11 mouse cellular contexts compared by ENCODE assay signal in the genomic region with DNA sequence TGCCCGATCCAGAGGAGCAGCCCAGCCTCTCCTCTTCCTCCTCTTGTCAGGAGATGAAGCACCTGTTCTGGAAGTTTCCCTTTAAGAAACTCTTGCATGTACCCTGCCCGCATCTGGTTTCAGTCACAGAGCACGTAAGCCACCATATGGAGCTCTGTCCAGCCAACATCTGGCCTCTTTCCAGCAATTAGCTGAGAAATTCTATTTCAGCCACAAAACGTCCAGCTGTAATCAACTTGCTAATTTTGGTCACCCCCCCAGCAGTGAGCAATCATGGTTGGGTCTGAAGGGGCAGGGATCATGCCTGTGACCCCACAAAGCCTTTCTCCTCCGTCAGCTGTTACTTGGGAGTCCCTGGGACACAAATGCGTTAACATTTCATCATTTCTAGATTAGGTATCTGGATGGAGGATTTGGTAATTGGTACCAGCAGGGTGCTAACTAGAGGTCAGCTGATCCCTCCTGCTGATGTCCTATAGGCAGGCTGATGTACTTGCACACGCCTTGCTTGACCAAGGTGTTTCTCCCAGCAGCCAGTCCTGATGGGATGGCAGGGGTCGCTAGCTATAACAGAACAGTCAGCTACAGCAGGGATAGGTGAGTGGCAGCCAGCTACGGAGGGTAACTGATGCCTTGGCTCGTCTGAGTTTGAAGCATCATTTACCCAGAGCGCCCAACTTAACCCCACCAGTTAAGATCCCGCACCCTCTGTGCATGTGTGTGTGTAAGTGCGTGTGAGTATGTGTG.
A peak's percentile ranks its signal among the peaks of the same experiment; 100 is the strongest.
DNase-seq lines count a peak whose midpoint lies in the region; ATAC-seq and TF ChIP-seq lines count a peak whose summit lies in the region.
"Had no signal": no experiment of that assay in that cellular context is flagged by ENCODE, and none has a peak within 500 bp of the region (broad histone marks: within the 10 kb centered on the region; RNA-seq: fewer than 3 reads in every experiment).

No protein-coding gene starts in this region.

- no peak for TF ChIP-seq CTCF in brain, embryonic 14.5 days (IDR thresholded peaks at IDR 0.05; ENCODE audit: borderline replicate concordance, extremely low read depth, insufficient read depth, insufficient read length)

- peaks cover 5% of the 10 kb centered on the region; the same call in 1 of the 2 replicates for H3K9me3 ChIP-seq in kidney, embryonic 15.5 days (replicated peaks)
- no peaks in the 10 kb centered on the region for H3K9me3 ChIP-seq in lung, embryonic 15.5 days
- H3K9me3 ChIP-seq: heart, embryonic 15.5 days had no signal

- H3K4me1 ChIP-seq in kidney, embryonic 15.5 days = peaks cover 12% of the 10 kb centered on the region; the same call in 1 of the 2 replicates
- H3K4me1 ChIP-seq in lung, embryonic 15.5 days = no peaks in the 10 kb centered on the region

- no peak for TF ChIP-seq POLR2A in brain, embryonic 14.5 days (IDR thresholded peaks at IDR 0.05; ENCODE audit: borderline replicate concordance, extremely low read depth, insufficient read depth, insufficient read length, poor library complexity, severe bottlenecking)

- DNase-seq in kidney, adult 9 months = no peak
- DNase-seq in brain, embryonic 14.5 days (ENCODE audit: low read depth) = peak; percentile 52
- peak; percentile 67 for DNase-seq in embryo, embryonic 11 days
- DNase-seq in yolk sac, embryonic 10.5 days (ENCODE audit: low spot score) = no peak
- no peak for DNase-seq in left cerebral cortex, postnatal 36 days (ENCODE audit: low spot score in 2 of 2)
- DNase-seq: cerebellum, postnatal 14 days; gastrocnemius, postnatal 10 days; thymus, postnatal 4 days had no signal

- H3K27ac ChIP-seq in kidney, embryonic 15.5 days = no peak overlapping the region
- no peak overlapping the region for H3K27ac ChIP-seq in lung, embryonic 15.5 days
- H3K27ac ChIP-seq: heart, embryonic 15.5 days had no signal

- H3K9ac ChIP-seq in kidney, embryonic 15.5 days = no peak overlapping the region
- no peak overlapping the region for H3K9ac ChIP-seq in lung, embryonic 15.5 days
- H3K9ac ChIP-seq: heart, embryonic 15.5 days had no signal

- H3K36me3 ChIP-seq in kidney, embryonic 15.5 days = no peaks in the 10 kb centered on the region
- H3K36me3 ChIP-seq in lung, embryonic 15.5 days = no peaks in the 10 kb centered on the region
- H3K36me3 ChIP-seq: heart, embryonic 15.5 days had no signal

- H3K4me3 ChIP-seq in kidney, embryonic 15.5 days (replicated peaks) = no peak overlapping the region
- H3K4me3 ChIP-seq in lung, embryonic 15.5 days = no peak overlapping the region
- H3K4me3 ChIP-seq: heart, embryonic 15.5 days had no signal

- 0 out of 2 replicates have a peak, but pooled peaks have one; percentile 9 for ATAC-seq in kidney, embryonic 15.5 days (replicated peaks; ENCODE audit: low FRiP score)
- ATAC-seq in lung, embryonic 15.5 days (ENCODE audit: borderline replicate concordance, extremely low read depth, low FRiP score, low TSS enrichment) = peak; percentile 79; the same call in 1 of the 2 replicates

- 68% methylated on average over 13 of the region's 13 CpGs for WGBS in kidney, embryonic 15.5 days
- 64% methylated on average over 13 of the region's 13 CpGs for WGBS in lung, embryonic 15.5 days

- H3K27me3 ChIP-seq in kidney, embryonic 15.5 days = no peaks in the 10 kb centered on the region
- no peaks in the 10 kb centered on the region for H3K27me3 ChIP-seq in lung, embryonic 15.5 days
- H3K27me3 ChIP-seq: heart, embryonic 15.5 days had no signal

- intact Hi-C loops in left cerebral cortex, postnatal 36 days (cut with DNase I) = no loop called here

- H3K4me2 ChIP-seq in kidney, embryonic 15.5 days = no peak overlapping the region
- H3K4me2 ChIP-seq in lung, embryonic 15.5 days = no peak overlapping the region
- H3K4me2 ChIP-seq: heart, embryonic 15.5 days had no signal

Comparison
In these comparisons a context has a peak if more than half of its experiments do, and no peak if none do; other contexts are left out.
1. DNase-seq: peak in brain, embryonic 14.5 days (single experiment) and embryo, embryonic 11 days (single experiment); none in kidney, adult 9 months (single experiment), yolk sac, embryonic 10.5 days (single experiment) and left cerebral cortex, postnatal 36 days (0 of 2).